Mouse (Mus musculus) neural tube, embryonic 12.5 days (tissue): ENCODE results near the gene Rrp1b. TPM values are rescaled to one million over a fixed set of nuclear protein-coding genes. Genes with fewer than 3 reads are reported as not detected.
A peak's percentile ranks its signal among the peaks of the same experiment; 100 is the strongest.

Experiments used
- ATAC-seq: fragments of 200-750 bp; cut with Nextera tagmentation; 2 replicates; pipeline ENCODE4 v1.8.0; 2017; ENCODE audit warnings: low read depth, mild to moderate bottlenecking, moderate TSS enrichment, moderate library complexity; ENCODE audit not compliant: low FRiP score
- H3K27ac ChIP-seq: fragments of 300-500 bp; sonication (generic); 2 replicates; pipeline ENCODE4 v1.5.1; 2016
- H3K27me3 ChIP-seq: fragments of 300-500 bp; sonication (generic); replicated peaks from 2 replicates; pipeline ENCODE4 v1.6.1; 2016; ENCODE audit warnings: mild to moderate bottlenecking
- H3K36me3 ChIP-seq: fragments of 300-500 bp; sonication (generic); 2 replicates; pipeline ENCODE4 v1.6.1; 2016; ENCODE audit warnings: mild to moderate bottlenecking
- H3K4me1 ChIP-seq: fragments of 300-500 bp; sonication (generic); 2 replicates; pipeline ENCODE4 v1.6.1; 2016
- H3K4me2 ChIP-seq: fragments of 300-500 bp; sonication (generic); replicated peaks from 2 replicates; pipeline ENCODE4 v1.6.1; 2016; ENCODE audit warnings: mild to moderate bottlenecking
- H3K4me3 ChIP-seq: fragments of 300-500 bp; sonication (generic); 2 replicates; pipeline ENCODE4 v1.5.1; 2016
- H3K9ac ChIP-seq: fragments of 300-500 bp; sonication (generic); 2 replicates; pipeline ENCODE4 v1.6.1; 2016; ENCODE audit warnings: mild to moderate bottlenecking
- H3K9me3 ChIP-seq: fragments of 300-500 bp; sonication (generic); 2 replicates; pipeline ENCODE4 v1.6.1; 2016; ENCODE audit warnings: mild to moderate bottlenecking
- WGBS: fragments of 180-500 bp; shearing (Covaris S2); methylation state at CpG from one replicate; pipeline ENCODE4 v1.1.7; 2016; 5-methylcytosine and 5-hydroxymethylcytosine counted together
- polyA plus RNA-seq: library from polyadenylated mRNA; unstranded; fragments of >200 nt; fragmentation: Nextera tagmentation; extraction: Ambion mirVana; gene quantifications from 2 replicates; pipeline ENCODE4 v1.2.1, GENCODE M21; 2016

Gene Rrp1b
- polyA plus RNA-seq = 43.7 and 52.2 TPM in 2 replicates

GRCm38 (mm10) chr17:32035609-32036508 lies at the start of gene Rrp1b, which contains the start of gene Hsf2bp:
Gene Rrp1b (plus strand): TSS chr17:32036100.
Gene Hsf2bp (minus strand): TSS chr17:32036349.
- H3K27me3 ChIP-seq = no peaks in the 10 kb centered on the region
- peak within 1 kb of the TSS; percentile 84 for H3K4me2 ChIP-seq
- no peaks in the 10 kb centered on the region; the same call in 1 of the 2 replicates for H3K36me3 ChIP-seq
- H3K27ac ChIP-seq = peak within 1 kb of the TSS; percentile 34; the same call in 1 of the 2 replicates
- peaks cover 22% of the 10 kb centered on the region for H3K4me1 ChIP-seq
- WGBS = 6% methylated on average over 52 of the region's 52 CpGs
- H3K9ac ChIP-seq = peak within 1 kb of the TSS; percentile 74
- H3K9me3 ChIP-seq = no peaks in the 10 kb centered on the region
- ATAC-seq = peak; percentile 96
- H3K4me3 ChIP-seq = peak within 1 kb of the TSS; percentile 85

- Histone ChIP-seq H3K4me1 (no peaks in the 10 kb centered on the region), H3K9me3 (no peaks in the 10 kb centered on the region), H3K27me3 (no peaks in the 10 kb centered on the region), H3K9ac (no peak overlapping the region), H3K4me2 (no peak overlapping the region), H3K36me3 (no peaks in the 10 kb centered on the region), H3K27ac (no peak overlapping the region), H3K4me3 (no peak overlapping the region)
- WGBS = 98% methylated on average over 1 of the region's 1 CpGs
- no peak for ATAC-seq
Observed at GRCm38 (mm10) chr17:31986915-31987314, 49.0 kb upstream of the Rrp1b start.

- Histone ChIP-seq H3K4me1 (no peaks in the 10 kb centered on the region), H3K27ac (no peak overlapping the region), H3K9me3 (no peaks in the 10 kb centered on the region), H3K27me3 (no peaks in the 10 kb centered on the region), H3K4me2 (no peak overlapping the region), H3K4me3 (no peak overlapping the region), H3K9ac (no peak overlapping the region), H3K36me3 (no peaks in the 10 kb centered on the region)
- ATAC-seq = no peak
- WGBS = 87% methylated on average over 2 of the region's 2 CpGs
Observed at GRCm38 (mm10) chr17:31989035-31989434, 46.9 kb upstream of the Rrp1b start.

DNA sequence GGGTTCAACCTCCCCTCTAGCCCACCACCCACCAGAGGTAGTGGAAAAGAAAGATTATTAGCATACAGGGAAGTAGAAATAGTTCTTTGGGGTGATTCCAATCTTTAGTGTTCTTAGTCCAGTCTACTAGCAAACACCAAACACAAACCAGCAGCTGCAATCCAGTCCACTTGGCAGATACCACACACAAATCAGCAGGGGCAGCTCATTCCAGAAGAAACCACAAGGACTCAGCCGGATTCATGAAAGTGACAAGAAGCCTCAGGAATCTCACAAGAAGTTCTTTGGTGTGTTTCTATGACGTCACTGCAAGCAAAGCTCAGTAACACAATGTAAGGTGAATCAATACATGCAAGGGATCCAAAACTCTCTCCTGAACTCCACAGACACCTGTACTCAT lies 43.9 kb upstream of the Rrp1b start:
- no peaks in the 10 kb centered on the region for H3K4me1 ChIP-seq
- H3K27ac ChIP-seq = no peak overlapping the region
- no peak overlapping the region for H3K4me2 ChIP-seq
- no peak overlapping the region for H3K9ac ChIP-seq
- ATAC-seq = no peak
- no peak overlapping the region for H3K4me3 ChIP-seq
- WGBS = 71% methylated on average over 2 of the region's 2 CpGs
- no peaks in the 10 kb centered on the region for H3K36me3 ChIP-seq
- no peaks in the 10 kb centered on the region for H3K9me3 ChIP-seq
- no peaks in the 10 kb centered on the region for H3K27me3 ChIP-seq

- Histone ChIP-seq H3K27ac (no peak overlapping the region), H3K4me1 (no peaks in the 10 kb centered on the region), H3K36me3 (no peaks in the 10 kb centered on the region), H3K4me3 (no peak overlapping the region), H3K4me2 (no peak overlapping the region), H3K27me3 (no peaks in the 10 kb centered on the region), H3K9me3 (no peaks in the 10 kb centered on the region), H3K9ac (no peak overlapping the region)
- 76% methylated on average over 1 of the region's 1 CpGs for WGBS
- no peak for ATAC-seq
Observed at GRCm38 (mm10) chr17:31993354-31993753, 42.5 kb upstream of the Rrp1b start.

DNA sequence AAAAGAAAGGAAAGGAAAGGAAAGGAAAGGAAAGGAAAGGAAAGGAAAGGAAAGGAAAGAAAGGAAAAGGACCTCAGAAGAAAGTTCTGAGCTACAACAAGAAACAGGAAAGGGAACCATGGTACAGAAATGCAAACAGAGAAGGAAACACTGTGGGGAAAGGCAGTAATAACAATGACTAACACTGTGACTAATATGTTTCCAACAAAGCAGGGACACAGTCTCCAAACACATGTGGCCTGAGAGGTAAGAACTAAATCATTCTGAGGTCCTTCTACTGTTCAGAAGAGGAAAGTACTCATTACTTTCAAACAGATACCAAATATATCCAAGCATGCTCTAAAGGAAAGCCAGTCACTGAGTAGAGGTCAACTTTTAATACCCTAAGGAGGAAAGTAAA lies 41.8 kb upstream of the Rrp1b start:
- no peak overlapping the region for H3K27ac ChIP-seq
- H3K4me1 ChIP-seq = no peaks in the 10 kb centered on the region
- no peaks in the 10 kb centered on the region for H3K36me3 ChIP-seq
- H3K4me3 ChIP-seq = no peak overlapping the region
- H3K4me2 ChIP-seq = no peak overlapping the region
- no peaks in the 10 kb centered on the region for H3K9me3 ChIP-seq
- no peak overlapping the region for H3K9ac ChIP-seq
- no peaks in the 10 kb centered on the region for H3K27me3 ChIP-seq
- no peak for ATAC-seq

DNA sequence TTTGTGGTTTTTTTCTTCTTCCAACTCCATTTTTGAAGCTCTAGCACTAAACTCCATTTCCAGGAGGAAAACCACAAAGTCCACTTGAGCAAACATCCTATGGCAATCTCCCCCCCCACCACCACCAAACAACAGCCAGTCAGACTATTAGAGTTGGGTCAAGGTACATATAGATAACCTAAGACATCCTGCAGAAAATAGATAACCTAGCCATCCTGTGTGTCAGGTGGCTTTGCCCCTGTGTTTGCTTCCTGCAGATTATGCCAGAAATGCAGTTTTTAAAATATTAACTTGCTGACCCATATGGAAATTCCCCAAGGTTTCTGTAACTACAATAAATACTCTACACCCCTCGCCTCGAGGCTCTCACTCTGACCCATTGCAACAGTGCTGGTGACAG lies 40.1 kb upstream of the Rrp1b start:
- Histone ChIP-seq H3K9ac (no peak overlapping the region), H3K27me3 (no peaks in the 10 kb centered on the region), H3K4me1 (no peaks in the 10 kb centered on the region), H3K9me3 (no peaks in the 10 kb centered on the region), H3K27ac (no peak overlapping the region), H3K36me3 (no peaks in the 10 kb centered on the region), H3K4me2 (no peak overlapping the region), H3K4me3 (no peak overlapping the region)
- 88% methylated on average over 2 of the region's 2 CpGs for WGBS
- ATAC-seq = no peak

DNA sequence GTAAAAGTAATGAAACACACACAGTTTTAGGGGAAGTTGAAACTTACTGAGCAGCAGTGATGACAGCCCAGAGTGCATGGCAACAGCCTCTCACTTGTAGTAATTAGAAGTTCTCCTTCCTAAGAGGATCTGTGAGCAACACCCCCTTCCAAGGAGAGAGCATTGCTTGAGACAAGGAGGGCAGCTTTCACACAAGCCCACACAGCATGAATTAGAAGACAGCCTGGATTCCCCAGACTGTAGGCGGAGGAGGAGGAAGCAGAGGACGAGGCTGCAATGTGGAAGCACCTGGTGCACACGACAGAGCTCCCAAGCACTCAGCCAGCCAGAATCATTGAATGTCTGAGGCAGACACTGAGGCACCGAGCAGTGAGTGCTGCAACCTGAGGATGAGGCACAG lies 39.6 kb upstream of the Rrp1b start:
- no peak for ATAC-seq
- no peak overlapping the region for H3K4me3 ChIP-seq
- H3K4me1 ChIP-seq = no peaks in the 10 kb centered on the region
- no peak overlapping the region for H3K9ac ChIP-seq
- H3K27me3 ChIP-seq = no peaks in the 10 kb centered on the region
- 77% methylated on average over 4 of the region's 4 CpGs for WGBS
- H3K4me2 ChIP-seq = no peak overlapping the region
- H3K9me3 ChIP-seq = no peaks in the 10 kb centered on the region
- no peaks in the 10 kb centered on the region for H3K36me3 ChIP-seq
- H3K27ac ChIP-seq = no peak overlapping the region

DNA sequence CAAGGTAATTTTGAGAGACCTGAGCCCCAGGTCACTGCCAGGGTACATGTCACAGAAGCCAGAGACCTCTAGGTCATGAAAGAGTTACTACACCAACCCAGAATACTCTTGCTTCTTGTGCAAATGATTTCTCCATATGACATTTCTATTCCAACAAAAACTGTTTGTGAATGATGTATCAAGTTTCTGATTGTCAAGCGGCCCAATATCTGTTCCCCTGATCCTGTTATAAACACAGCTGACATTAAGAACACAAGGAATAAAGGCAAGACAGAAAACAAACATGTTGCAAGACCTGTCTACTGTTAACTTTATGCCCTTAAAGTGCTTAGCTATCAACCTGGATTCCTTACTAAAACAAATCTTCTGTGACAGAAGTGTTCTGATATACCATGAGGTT lies 37.5 kb upstream of the Rrp1b start:
- Histone ChIP-seq H3K4me2 (no peak overlapping the region), H3K36me3 (no peaks in the 10 kb centered on the region), H3K27me3 (no peaks in the 10 kb centered on the region), H3K9me3 (no peaks in the 10 kb centered on the region), H3K27ac (no peak overlapping the region), H3K9ac (no peak overlapping the region), H3K4me3 (no peak overlapping the region), H3K4me1 (no peaks in the 10 kb centered on the region)
- no peak for ATAC-seq
- 82% methylated on average over 1 of the region's 1 CpGs for WGBS

DNA sequence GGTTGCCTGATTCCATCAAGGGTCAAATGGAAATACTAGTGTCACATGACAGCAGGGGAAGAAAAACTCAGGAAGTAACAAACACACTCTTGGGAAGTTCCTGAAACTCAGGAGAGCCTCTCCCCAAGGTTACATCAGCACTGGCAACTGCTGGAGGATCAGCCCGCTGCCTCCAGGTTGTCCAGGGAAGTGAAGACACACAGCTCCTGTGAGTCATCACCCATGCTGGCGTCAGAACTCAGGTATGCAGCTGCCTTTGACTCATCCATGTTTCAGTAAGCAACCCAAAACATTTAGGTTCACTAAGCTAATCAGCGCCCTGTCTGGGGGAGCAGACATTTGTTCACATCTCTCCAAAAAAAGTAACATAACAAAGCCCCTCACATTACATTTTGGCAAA lies 32.6 kb upstream of the Rrp1b start:
- WGBS = 90% methylated on average over 3 of the region's 3 CpGs
- H3K27ac ChIP-seq = no peak overlapping the region
- ATAC-seq = no peak
- peaks cover 6% of the 10 kb centered on the region for H3K9me3 ChIP-seq
- H3K4me1 ChIP-seq = no peaks in the 10 kb centered on the region
- H3K4me3 ChIP-seq = no peak overlapping the region
- no peak overlapping the region for H3K9ac ChIP-seq
- H3K4me2 ChIP-seq = no peak overlapping the region
- no peaks in the 10 kb centered on the region for H3K36me3 ChIP-seq
- H3K27me3 ChIP-seq = no peaks in the 10 kb centered on the region

DNA sequence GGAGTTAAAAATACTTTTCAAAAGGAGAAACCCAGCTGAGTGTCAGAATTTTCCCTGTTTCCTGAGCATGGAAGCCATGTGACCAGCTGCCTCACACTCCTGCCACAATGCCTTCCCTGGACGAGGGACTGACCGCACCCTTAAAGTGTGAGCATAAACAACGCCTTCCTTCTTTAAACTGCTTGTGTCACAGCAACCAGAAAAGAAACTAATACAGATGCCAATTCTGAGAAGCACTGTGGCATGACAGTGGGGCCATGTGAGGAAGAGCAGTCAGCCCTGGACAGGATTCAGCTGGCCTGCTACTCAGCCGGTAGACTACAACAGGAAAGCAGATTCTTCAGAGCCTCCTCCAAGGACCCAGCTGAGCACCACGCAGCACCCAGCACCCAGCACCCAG lies 29.1 kb upstream of the Rrp1b start:
- no peaks in the 10 kb centered on the region for H3K4me1 ChIP-seq
- 81% methylated on average over 5 of the region's 5 CpGs for WGBS
- H3K36me3 ChIP-seq = no peaks in the 10 kb centered on the region
- no peak for ATAC-seq
- no peak overlapping the region for H3K4me3 ChIP-seq
- no peaks in the 10 kb centered on the region for H3K27me3 ChIP-seq
- H3K9me3 ChIP-seq = peaks cover 6% of the 10 kb centered on the region
- no peak overlapping the region for H3K4me2 ChIP-seq
- H3K27ac ChIP-seq = no peak overlapping the region
- H3K9ac ChIP-seq = no peak overlapping the region

DNA sequence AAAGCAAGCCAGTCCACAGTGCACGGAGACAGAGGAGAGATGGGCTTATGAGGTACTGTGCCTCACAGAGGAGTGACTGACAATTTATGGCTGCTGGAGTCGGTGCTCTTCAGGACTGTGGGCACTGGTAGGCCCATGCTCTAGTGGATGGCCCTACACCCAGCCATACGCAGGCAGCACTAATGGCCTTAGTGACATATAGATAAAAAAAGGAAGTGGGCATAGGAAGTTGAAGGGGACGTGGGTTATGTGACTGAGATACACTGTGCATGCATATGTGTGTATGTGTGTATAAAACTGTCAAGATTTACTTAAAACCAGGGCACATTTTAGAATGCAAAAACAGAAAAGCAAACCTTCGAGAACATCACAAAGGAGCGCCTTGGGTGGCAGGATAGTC lies 24.2 kb upstream of the Rrp1b start:
- Histone ChIP-seq H3K27me3 (no peaks in the 10 kb centered on the region), H3K9ac (no peak overlapping the region), H3K4me2 (no peak overlapping the region), H3K27ac (no peak overlapping the region), H3K4me3 (no peak overlapping the region), H3K36me3 (no peaks in the 10 kb centered on the region), H3K9me3 (no peaks in the 10 kb centered on the region), H3K4me1 (no peaks in the 10 kb centered on the region)
- no peak for ATAC-seq
- WGBS = 82% methylated on average over 6 of the region's 6 CpGs

DNA sequence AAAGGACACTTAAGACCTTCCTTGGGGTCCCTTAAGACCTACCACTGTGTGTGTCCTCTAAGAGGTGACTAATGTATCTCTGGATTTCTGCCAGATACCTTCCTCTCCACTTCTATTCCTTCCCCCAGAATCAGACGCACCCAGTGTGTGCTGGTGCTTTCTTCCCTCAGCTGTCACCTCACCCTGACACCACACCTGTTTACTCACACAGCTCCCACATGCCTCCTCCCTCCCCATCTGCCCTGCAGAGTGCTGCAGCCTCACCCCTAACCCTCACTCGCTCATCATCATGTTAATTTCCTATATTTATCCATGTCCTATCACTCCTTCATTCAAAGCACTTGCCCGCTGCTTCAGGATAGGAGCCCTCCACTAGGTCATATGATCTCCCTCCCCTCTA lies 23.6 kb upstream of the Rrp1b start:
- H3K9ac ChIP-seq = no peak overlapping the region
- no peaks in the 10 kb centered on the region for H3K9me3 ChIP-seq
- ATAC-seq = no peak
- no peak overlapping the region for H3K4me2 ChIP-seq
- H3K4me1 ChIP-seq = no peaks in the 10 kb centered on the region
- no peak overlapping the region for H3K27ac ChIP-seq
- no peak overlapping the region for H3K4me3 ChIP-seq
- no peaks in the 10 kb centered on the region for H3K27me3 ChIP-seq
- WGBS = 69% methylated on average over 3 of the region's 3 CpGs
- H3K36me3 ChIP-seq = no peaks in the 10 kb centered on the region
